Comparison of ENCODE assay signal across 20 mouse cellular contexts in the genomic region with DNA sequence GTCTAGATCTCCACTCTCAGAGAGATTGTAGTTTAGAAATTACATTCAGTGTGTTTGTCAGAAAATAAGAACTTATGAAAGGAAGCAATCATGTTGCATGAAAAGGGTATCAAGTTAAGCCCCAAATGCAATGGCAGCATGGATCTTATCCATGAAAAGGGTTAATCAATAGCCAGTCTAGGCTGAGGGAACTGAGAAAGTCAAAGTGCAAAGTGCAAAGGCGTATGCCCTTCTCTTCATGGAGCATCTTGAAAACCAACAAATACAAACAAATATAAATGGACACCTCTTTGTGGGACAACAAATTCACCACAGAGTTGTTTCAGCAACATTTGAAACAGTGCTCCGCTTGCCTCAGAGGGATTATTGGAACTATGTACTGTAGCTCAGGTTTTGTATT.
"Had no signal": no experiment of that assay in that cellular context is flagged by ENCODE, and none has a peak within 500 bp of the region (broad histone marks: within the 10 kb centered on the region; RNA-seq: fewer than 3 reads in every experiment).

No protein-coding gene starts in this region.

- H3K27ac ChIP-seq: midbrain, embryonic 10.5 days; midbrain, embryonic 12.5 days; neural tube, embryonic 13.5 days; neural tube, embryonic 15.5 days; stomach, embryonic 15.5 days; stomach, postnatal 0 days had no signal

- H3K4me3 ChIP-seq: midbrain, embryonic 10.5 days; midbrain, embryonic 12.5 days; myocyte; neural tube, embryonic 13.5 days; neural tube, embryonic 15.5 days; stomach, embryonic 15.5 days had no signal

- DNase-seq: lung, adult 18-20 months; lung, embryonic 14.5 days; lung, postnatal 10 days; lung, postnatal 4 days; midbrain, embryonic 14.5 days; retina, postnatal 1 day; right cerebral cortex, adult 18-20 months; right cerebral cortex, postnatal 25 days; right cerebral cortex, postnatal 4 days; thymus, adult 2 months; thymus, postnatal 25 days; thymus, postnatal 4 days had no signal

- H3K9me3 ChIP-seq: midbrain, embryonic 10.5 days; midbrain, embryonic 12.5 days; neural tube, embryonic 13.5 days; neural tube, embryonic 15.5 days; stomach, embryonic 15.5 days had no signal

- H3K4me1 ChIP-seq: midbrain, embryonic 10.5 days; midbrain, embryonic 12.5 days; neural tube, embryonic 13.5 days; neural tube, embryonic 15.5 days; stomach, embryonic 15.5 days had no signal

- ATAC-seq: midbrain, embryonic 16.5 days had no signal

- H3K4me2 ChIP-seq: lung, embryonic 14.5 days; midbrain, embryonic 12.5 days; neural tube, embryonic 13.5 days; neural tube, embryonic 15.5 days; stomach, embryonic 15.5 days had no signal

- H3K36me3 ChIP-seq: midbrain, embryonic 10.5 days; midbrain, embryonic 12.5 days; neural tube, embryonic 13.5 days; neural tube, embryonic 15.5 days; stomach, embryonic 15.5 days had no signal

- H3K27me3 ChIP-seq: midbrain, embryonic 12.5 days; neural tube, embryonic 13.5 days; neural tube, embryonic 15.5 days; stomach, embryonic 15.5 days had no signal

- H3K9ac ChIP-seq: lung, embryonic 14.5 days; midbrain, embryonic 12.5 days; neural tube, embryonic 13.5 days; neural tube, embryonic 15.5 days; stomach, embryonic 15.5 days had no signal
